Mouse (Mus musculus) bone marrow, adult 2 months (tissue): ENCODE results near the gene Cap2.

Experiments used
- CTCF ChIP-seq: fragments of 200-500 bp; IDR thresholded peaks from 2 replicates; pipeline ENCODE4 v1.5.1; 2011; ENCODE audit warnings: low read length, control low read depth; ENCODE audit not compliant: control insufficient read depth, insufficient read depth
- POLR2A ChIP-seq: fragments of 200-500 bp; IDR thresholded peaks from 2 replicates; pipeline ENCODE4 v1.6.1; 2011; ENCODE audit warnings: low read depth, mild to moderate bottlenecking, control low read depth, low read length, borderline replicate concordance; ENCODE audit not compliant: control insufficient read depth

DNA sequence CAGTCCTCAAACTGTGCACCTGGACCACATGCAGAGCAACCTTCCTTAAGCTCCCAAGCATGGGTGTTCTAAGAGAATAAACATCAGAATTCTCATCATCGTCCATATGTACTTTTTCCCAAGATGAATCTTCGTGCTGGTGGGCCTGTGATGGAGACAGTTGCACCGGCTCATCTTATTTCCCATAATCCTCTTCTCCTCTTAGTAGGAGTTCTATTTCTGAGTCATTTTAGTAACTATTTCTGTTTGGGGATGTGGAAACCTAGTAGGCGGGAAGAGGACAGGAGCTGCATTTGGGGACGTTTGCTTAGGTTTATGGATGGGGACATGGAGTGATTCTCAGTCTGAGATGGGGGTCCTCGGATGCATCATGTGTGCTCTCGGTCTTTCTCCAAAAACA lies 8.8 kb downstream of the Cap2 start:
- TF ChIP-seq CTCF (no peak), POLR2A (no peak)
